Mouse (Mus musculus) hindbrain, embryonic 10.5 days (tissue): ENCODE measurements at regions not wholly inside any gene's neighbourhood (a gene's known extent, or its start where the extent isn't known, plus 50 kb on each side); places are given as distances from the start of the nearest gene placed in this dataset.
"Not testable (repeated sequence)": the region's sequence is repeated elsewhere in the genome, so short reads cannot be mapped to it uniquely, and the experiment has no call there.

Experiments used
- DNase-seq: peaks from one replicate; pipeline ENCODE4 v3.0.0-alpha.2; 2017; ENCODE audit warnings: low spot score
- H3K27ac ChIP-seq: fragments of 300-500 bp; sonication (generic); 2 replicates; pipeline ENCODE4 v1.5.1; 2016; ENCODE audit warnings: mild to moderate bottlenecking, moderate library complexity
- H3K27me3 ChIP-seq: fragments of 300-500 bp; sonication (generic); 2 replicates; pipeline ENCODE4 v1.6.1; 2016; ENCODE audit warnings: mild to moderate bottlenecking; ENCODE audit not compliant: poor library complexity, insufficient read depth, severe bottlenecking
- H3K36me3 ChIP-seq: fragments of 300-500 bp; sonication (generic); 2 replicates; pipeline ENCODE4 v1.6.1; 2016; ENCODE audit warnings: mild to moderate bottlenecking, moderate library complexity
- H3K4me1 ChIP-seq: fragments of 300-500 bp; sonication (generic); replicated peaks from 2 replicates; pipeline ENCODE4 v1.6.1; 2016; ENCODE audit warnings: mild to moderate bottlenecking
- H3K4me3 ChIP-seq: fragments of 300-500 bp; sonication (generic); 2 replicates; pipeline ENCODE4 v1.5.1; 2016; ENCODE audit warnings: mild to moderate bottlenecking, moderate library complexity
- H3K9me3 ChIP-seq: fragments of 300-500 bp; sonication (generic); 2 replicates; pipeline ENCODE4 v1.6.1; 2016; ENCODE audit warnings: mild to moderate bottlenecking, moderate library complexity
- WGBS: fragments of 180-500 bp; shearing (Covaris S2); methylation state at CpG from one replicate; pipeline ENCODE4 v1.1.7; 2016; 5-methylcytosine and 5-hydroxymethylcytosine counted together

DNA sequence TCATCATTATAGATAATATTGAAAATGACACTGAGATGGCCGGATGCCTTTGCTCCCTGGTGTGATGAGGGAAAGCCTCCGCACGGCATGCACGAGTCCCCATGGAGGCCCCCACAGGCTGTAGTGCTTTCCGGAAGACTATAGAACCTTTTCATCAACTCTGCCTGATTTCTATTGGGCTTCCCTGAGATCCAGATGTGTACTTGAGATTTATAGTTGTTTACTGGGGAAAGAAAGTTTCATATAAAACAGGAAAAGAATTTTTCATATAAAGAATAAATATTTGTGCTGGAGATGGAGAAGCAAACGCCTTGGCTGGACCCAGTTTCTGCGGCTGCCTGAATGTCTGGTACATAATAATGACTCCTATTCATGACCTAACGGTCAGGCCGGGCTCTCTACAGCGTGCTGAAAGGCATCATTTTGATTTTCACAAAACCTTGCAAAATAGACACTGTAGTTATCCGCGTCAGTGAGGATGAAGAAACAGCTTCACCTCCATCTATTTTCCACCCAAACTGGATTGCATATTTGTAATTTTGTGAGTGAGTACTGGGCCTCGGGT lies 113.7 kb upstream of the Rasgrp1 start:
- Histone ChIP-seq H3K27me3 (no peaks in the 10 kb centered on the region), H3K4me1 (peaks cover 17% of the 10 kb centered on the region), H3K9me3 (no peaks in the 10 kb centered on the region), H3K27ac (0 out of 2 replicates have a peak overlapping the region, but pooled peaks have one; percentile 66), H3K4me3 (no peak overlapping the region), H3K36me3 (no peaks in the 10 kb centered on the region)
- 82% methylated on average over 13 of the region's 13 CpGs for WGBS
- no peak for DNase-seq

DNA sequence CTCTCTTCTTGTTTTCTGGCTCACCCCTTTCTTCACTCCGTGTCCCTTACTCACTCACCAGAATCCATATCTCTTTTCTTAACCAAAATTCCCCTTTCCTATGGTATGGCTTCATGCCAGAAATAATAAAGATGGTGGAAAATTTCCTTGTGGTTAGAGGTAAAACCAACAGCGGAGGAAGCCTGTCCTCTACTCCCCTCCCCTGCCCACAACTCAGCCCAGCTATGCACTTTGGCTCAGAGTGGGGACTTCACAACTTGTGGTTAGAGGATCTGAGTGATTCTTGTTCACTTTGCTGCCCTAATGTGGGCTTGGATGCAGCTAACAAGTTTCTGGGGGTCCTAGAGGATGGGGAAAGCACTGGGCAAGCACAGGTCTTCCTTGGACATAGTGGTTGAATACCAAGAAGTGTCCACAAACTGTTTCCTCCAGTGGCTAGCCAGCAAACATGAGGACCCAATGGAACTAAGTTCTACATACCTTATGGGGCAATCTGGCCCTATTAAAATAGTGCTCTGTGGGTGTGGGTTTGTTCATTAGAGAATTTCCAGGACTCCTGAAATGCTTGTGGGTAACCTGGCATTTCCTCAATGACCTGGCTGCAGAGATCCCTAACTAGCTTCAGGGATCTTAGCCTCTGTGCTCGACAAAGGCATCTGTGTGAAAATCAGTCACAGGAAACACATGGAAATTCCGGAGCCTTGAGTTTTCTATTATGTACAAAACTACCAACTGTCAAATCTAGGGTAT lies 118.9 kb upstream of the Rasgrp1 start:
- no peaks in the 10 kb centered on the region for H3K36me3 ChIP-seq
- H3K4me3 ChIP-seq, result no peak overlapping the region
- DNase-seq, result no peak
- H3K4me1 ChIP-seq, result peaks cover 3% of the 10 kb centered on the region; the same call in 1 of the 2 replicates
- H3K9me3 ChIP-seq, result no peaks in the 10 kb centered on the region
- H3K27ac ChIP-seq, result no peak overlapping the region
- no peaks in the 10 kb centered on the region for H3K27me3 ChIP-seq
- WGBS, result 81% methylated on average over 4 of the region's 4 CpGs

DNA sequence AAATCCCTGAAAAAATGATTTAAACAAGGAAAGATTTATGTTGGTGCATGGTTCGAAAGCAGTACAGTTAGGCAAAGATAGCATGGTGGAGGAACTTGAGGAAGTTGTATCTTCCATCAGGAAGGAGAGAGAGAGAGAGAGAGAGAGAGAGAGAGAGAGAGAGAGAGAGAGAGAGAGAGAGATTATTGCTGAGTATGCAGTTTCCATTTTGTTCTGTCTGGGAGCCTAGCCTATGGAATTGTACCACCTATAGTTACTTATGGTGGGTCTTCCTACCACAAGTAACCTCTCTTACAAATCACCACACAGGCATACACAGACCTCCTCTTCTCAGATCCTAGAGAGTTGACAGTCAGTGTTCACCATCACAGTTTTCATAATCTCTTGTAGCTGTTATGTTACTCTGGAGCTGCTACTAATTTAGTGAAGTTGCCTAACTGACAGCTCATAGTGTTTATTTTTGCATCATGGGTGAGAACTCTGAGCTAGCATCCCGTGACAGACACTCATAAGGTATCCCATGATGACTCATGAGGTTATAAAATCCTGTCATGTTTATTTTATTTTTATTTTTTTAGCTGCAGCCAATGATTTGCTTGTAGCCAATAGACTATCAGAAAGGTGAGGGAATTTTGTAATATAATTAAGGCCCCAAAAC lies 132.2 kb upstream of the Rasgrp1 start:
- WGBS, result 93% methylated on average over 2 of the region's 2 CpGs

DNA sequence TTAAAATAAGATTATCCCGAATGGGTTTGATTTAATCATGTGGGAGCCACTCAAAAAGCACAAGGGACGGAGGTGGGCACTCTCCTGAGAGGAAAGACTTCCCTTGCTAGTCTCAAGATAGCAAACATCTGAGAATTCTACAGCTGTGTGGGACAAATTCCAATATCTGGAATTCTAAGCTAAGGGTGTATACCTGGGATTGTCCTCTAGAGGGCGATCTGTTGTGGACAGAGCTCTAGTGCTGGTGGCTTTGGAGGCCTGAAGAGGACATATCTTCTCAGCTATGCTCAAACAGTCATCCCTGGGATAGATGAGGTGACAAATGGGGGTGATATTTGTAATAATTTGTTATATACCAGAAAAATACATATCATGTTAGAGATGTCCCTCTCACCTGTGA lies 132.8 kb upstream of the Rasgrp1 start:
- H3K27ac ChIP-seq, result no peak overlapping the region
- H3K9me3 ChIP-seq, result no peaks in the 10 kb centered on the region
- H3K4me3 ChIP-seq, result no peak overlapping the region
- 0 out of 2 replicates have a peak, but pooled peaks cover 3% of the 10 kb centered on the region for H3K4me1 ChIP-seq
- no peaks in the 10 kb centered on the region for H3K27me3 ChIP-seq
- WGBS, result 47% methylated on average over 3 of the region's 3 CpGs
- H3K36me3 ChIP-seq, result no peaks in the 10 kb centered on the region
- no peak for DNase-seq

More for the DNA sequence above, 132.2 kb upstream of the Rasgrp1 start:
- no peak overlapping the region for H3K27ac ChIP-seq
- no peaks in the 10 kb centered on the region for H3K36me3 ChIP-seq
- 0 out of 2 replicates have a peak, but pooled peaks cover 3% of the 10 kb centered on the region for H3K4me1 ChIP-seq
- H3K4me3 ChIP-seq, result no peak overlapping the region
- H3K9me3 ChIP-seq, result no peaks in the 10 kb centered on the region
- DNase-seq, result no peak
- no peaks in the 10 kb centered on the region for H3K27me3 ChIP-seq

DNA sequence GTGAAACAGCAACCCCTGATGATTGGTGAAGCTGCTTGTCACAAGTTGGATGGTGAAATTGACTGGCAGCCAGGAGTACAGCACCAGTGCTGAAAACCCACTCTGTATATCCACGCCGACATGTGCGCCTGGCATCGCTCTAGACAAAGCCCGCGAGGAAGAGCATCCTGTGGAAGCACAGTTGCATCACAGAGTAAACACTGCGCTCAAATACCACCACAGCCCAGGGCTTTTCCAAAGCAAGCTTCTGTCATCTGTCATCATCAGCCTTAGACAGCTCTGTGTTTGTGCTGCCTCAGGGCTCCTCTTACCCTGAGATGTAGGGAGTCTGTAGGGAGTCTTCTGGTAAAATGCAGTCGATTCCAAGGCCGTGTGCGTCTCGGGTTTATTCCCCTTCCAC lies 134.7 kb upstream of the Rasgrp1 start:
- H3K36me3 ChIP-seq, H3K4me1 ChIP-seq, DNase-seq, H3K27ac ChIP-seq, H3K27me3 ChIP-seq, H3K4me3 ChIP-seq, H3K9me3 ChIP-seq: not testable (repeated sequence)
- 74% methylated on average over 11 of the region's 11 CpGs for WGBS

DNA sequence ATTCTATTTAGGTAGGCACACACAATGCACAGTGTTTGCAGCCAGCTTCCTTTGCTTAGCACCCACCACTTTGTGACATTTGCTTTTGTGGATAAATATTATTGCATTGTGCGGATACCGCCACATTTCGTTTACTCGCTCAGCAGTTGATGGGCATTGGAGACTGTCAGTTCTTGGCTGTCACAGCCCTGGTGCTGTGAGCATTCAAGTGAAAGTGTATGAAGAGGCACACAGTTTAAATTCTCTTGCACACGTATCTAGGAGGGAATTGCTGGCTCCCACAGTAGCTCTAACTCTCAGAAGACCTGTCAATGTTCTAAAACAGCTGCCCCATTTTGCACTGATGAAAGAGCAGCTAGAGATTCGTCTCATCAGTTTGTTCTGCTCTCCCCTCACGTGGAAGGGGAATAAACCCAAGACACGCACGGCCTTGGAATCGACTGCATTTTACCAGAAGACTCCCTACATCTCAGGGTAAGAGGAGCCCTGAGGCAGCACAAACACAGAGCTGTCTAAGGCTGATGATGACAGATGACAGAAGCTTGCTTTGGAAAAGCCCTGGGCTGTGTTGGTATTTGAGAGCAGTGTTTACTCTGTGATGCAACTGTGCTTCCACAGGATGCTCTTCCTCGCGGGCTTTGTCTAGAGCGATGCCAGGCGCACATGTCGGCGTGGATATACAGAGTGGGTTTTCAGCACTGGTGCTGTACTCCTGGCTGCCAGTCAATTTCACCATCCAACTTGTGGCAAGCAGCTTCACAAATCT lies 136.6 kb upstream of the Rasgrp1 start:
- not testable (repeated sequence) for H3K9me3 ChIP-seq, H3K4me1 ChIP-seq, H3K4me3 ChIP-seq, H3K27ac ChIP-seq, DNase-seq, H3K36me3 ChIP-seq, H3K27me3 ChIP-seq
- WGBS, result 82% methylated on average over 16 of the region's 16 CpGs

DNA sequence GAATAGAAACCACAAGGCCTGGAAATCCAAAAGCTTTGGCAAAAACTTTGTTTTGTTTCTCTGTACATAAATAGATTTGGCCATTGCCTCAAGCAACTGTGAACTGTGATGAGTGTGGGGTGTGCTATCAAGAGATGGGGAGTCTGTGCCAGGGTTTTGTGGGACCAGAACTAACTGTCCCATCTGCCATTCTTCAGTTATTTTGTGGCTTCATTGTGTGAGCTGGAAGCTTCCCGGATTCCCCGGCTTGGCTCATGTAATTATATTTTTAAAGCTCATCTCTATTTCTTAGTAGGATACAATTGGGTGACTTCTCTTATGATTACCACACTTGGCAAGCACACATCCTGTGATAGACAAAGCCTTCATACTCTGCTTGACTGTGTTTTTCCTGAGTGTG lies 143.6 kb upstream of the Rasgrp1 start:
- Histone ChIP-seq H3K4me3 (no peak overlapping the region), H3K4me1 (no peaks in the 10 kb centered on the region), H3K9me3 (no peaks in the 10 kb centered on the region), H3K27ac (no peak overlapping the region), H3K36me3 (no peaks in the 10 kb centered on the region), H3K27me3 (no peaks in the 10 kb centered on the region)
- no peak for DNase-seq
- 95% methylated on average over 2 of the region's 2 CpGs for WGBS

DNA sequence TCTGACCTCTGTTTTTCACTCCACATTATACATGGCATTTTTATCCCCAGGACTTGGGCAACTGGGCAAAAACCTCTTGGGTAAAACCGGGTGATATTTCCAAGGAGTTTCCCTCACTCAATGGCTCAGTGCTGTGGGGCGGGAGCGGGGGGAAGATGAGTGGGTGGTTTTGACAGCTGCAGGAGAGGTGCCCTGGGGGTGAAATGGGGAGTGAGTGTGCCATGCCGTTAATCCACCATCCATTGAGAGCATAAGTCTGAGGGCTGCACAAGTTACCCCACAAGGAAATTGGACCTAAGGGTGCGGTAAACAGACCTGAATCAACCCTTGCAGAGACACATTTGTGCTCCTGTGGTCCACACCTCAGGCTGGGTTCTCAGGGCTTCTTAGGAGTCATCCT lies 155.8 kb upstream of the Rasgrp1 start:
- Histone ChIP-seq H3K27me3 (no peaks in the 10 kb centered on the region), H3K9me3 (no peaks in the 10 kb centered on the region), H3K4me3 (no peak overlapping the region), H3K4me1 (no peaks in the 10 kb centered on the region), H3K36me3 (no peaks in the 10 kb centered on the region), H3K27ac (no peak overlapping the region)
- WGBS, result 91% methylated on average over 5 of the region's 5 CpGs
- no peak for DNase-seq

DNA sequence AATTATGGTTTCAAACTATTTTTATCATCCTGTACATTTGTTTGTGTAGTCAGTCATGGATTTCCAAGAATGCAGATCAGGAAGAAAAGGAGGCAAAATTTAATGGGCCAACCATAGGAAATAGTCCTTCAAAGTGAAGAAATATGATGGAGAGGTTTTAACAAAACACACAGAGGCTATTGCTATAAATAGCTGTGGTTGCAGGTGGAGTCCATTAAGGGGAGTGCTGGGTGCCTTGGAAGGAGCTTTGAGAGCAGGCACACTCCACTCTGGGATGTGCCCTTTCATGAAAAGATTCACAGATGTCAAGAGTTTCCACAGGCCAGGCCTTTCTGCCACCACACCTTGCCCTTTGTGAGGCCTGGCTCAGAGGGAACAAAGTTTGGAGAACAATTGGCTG lies 159.8 kb upstream of the Rasgrp1 start:
- H3K9me3 ChIP-seq, result no peaks in the 10 kb centered on the region
- no peak for DNase-seq

DNA sequence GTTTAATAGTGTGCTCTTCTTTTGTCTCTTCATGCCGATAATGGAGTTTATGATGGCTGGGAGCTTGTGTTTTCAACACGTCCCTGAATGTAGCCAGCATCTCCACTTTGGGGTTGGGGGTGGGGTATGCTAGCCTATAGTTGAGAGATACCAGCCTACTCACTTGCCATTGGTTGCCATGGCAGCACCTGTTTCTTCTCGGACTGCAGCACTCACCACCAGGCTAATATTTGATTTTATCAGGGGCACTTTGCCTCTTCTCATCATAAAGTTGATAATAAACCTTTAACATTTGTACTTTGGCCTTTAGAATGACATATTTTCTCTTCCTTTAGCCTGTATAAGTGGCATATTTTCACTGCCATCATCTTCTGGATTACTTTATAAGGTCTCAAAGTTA lies 168.9 kb upstream of the Rasgrp1 start:
- no peak overlapping the region for H3K4me3 ChIP-seq
- H3K27ac ChIP-seq, result no peak overlapping the region
- WGBS, result 78% methylated on average over 3 of the region's 3 CpGs
- DNase-seq, result no peak
- H3K4me1 ChIP-seq, result peaks cover 6% of the 10 kb centered on the region; the same call in 1 of the 2 replicates
- H3K9me3 ChIP-seq, result no peaks in the 10 kb centered on the region
- no peaks in the 10 kb centered on the region for H3K27me3 ChIP-seq
- H3K36me3 ChIP-seq, result no peaks in the 10 kb centered on the region

More for the DNA sequence above, 159.8 kb upstream of the Rasgrp1 start:
- H3K27ac ChIP-seq, result no peak overlapping the region
- H3K4me3 ChIP-seq, result no peak overlapping the region
- H3K27me3 ChIP-seq, result no peaks in the 10 kb centered on the region
- no peaks in the 10 kb centered on the region for H3K36me3 ChIP-seq
- H3K4me1 ChIP-seq, result no peaks in the 10 kb centered on the region

DNA sequence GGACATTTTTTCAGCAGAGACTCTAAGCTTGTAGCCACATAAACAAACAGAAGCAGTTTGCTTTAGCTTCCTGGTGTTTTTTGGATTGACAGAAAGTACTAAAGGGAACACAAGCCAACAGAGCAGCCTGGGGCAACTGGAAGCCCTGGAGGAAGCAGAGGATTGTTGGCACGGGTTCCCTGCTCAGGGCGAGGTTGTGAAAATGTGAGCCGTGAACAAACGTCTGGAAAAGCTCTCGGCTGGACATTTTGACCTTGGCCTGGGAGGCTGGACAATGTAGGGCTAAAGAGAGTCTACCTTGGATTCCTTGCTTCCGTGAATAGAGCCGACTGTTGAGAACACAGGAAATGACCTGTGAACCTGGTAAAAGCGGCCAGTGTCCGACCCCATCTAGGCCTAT lies 169.8 kb upstream of the Rasgrp1 start:
- Histone ChIP-seq H3K4me1 (peaks cover 6% of the 10 kb centered on the region; the same call in 1 of the 2 replicates), H3K27me3 (no peaks in the 10 kb centered on the region), H3K36me3 (no peaks in the 10 kb centered on the region), H3K27ac (no peak overlapping the region), H3K4me3 (no peak overlapping the region), H3K9me3 (no peaks in the 10 kb centered on the region)
- WGBS, result 69% methylated on average over 9 of the region's 9 CpGs
- DNase-seq, result peak; percentile 17

DNA sequence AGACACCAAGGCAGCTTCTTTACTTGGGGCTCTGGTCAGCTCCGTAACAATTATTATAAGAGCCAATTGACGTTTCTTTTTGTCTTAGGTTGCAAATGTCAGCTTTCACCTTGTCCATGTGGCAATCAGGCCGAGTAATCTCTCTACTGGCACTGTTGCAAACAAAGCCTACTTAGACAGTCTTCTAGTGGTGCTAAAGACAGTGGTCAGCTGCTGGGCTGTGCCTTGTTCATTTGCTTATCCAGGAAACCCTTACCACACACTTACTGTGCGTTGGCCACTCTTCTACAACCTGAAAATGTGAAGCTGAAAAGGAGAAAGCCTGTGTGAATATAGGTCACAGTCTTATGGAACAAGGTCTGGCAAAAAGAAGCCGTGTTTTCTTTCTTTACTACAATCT lies 181.6 kb upstream of the Rasgrp1 start:
- WGBS, result 86% methylated on average over 5 of the region's 5 CpGs
- no peaks in the 10 kb centered on the region for H3K9me3 ChIP-seq
- no peaks in the 10 kb centered on the region for H3K27me3 ChIP-seq
- no peak overlapping the region for H3K4me3 ChIP-seq
- H3K27ac ChIP-seq, result no peak overlapping the region
- DNase-seq, result no peak
- H3K36me3 ChIP-seq, result no peaks in the 10 kb centered on the region
- H3K4me1 ChIP-seq, result no peaks in the 10 kb centered on the region

DNA sequence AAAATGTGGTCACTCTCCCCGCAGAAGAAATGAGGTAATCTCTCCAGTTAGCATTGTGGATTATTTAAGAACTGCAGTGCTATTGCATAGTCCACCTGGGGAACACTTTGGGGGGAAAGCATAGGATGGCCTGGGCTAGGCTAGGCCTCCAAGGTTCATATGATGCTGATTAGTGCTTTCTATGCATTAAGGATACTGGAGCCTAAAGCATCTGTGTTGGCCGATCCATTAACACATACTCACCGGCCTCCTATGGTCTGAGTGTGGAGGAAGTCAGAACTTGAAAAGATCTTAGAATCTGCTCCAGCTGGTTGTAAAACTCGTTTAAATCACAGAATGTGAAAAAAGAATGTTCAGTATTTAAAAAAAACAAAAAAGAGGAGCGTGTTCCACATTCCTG lies 196.1 kb upstream of the Rasgrp1 start:
- 70% methylated on average over 5 of the region's 5 CpGs for whole genome bisulfite sequencing
- no peak for DNase-seq

More for the DNA sequence above, 196.1 kb upstream of the Rasgrp1 start:
- Histone ChIP-seq H3K27ac (no peak overlapping the region), H3K4me1 (peaks cover 7% of the 10 kb centered on the region; the same call in 1 of the 2 replicates), H3K27me3 (no peaks in the 10 kb centered on the region), H3K36me3 (no peaks in the 10 kb centered on the region), H3K4me3 (no peak overlapping the region), H3K9me3 (no peaks in the 10 kb centered on the region)
